Mouse (Mus musculus) intestine, embryonic 16.5 days (tissue): Measurements from ENCODE around the gene Ccnb2. TPM values are rescaled to one million over a fixed set of nuclear protein-coding genes. Genes with fewer than 3 reads are reported as not detected.

Experiments
- ATAC-seq: fragments of 200-750 bp; cut with Nextera tagmentation; 2 replicates; pipeline ENCODE4 v1.8.0; 2017; ENCODE audit warnings: moderate TSS enrichment, moderate library complexity
- H3K27ac ChIP-seq: fragments of 300-500 bp; sonication (generic); 2 replicates; pipeline ENCODE4 v1.5.1; 2014; ENCODE audit warnings: mild to moderate bottlenecking, low read length
- H3K27me3 ChIP-seq: fragments of 300-500 bp; sonication (generic); replicated peaks from 2 replicates; pipeline ENCODE4 v1.6.1; 2014; ENCODE audit warnings: low read length, control low read depth, mixed read lengths; ENCODE audit not compliant: control insufficient read depth, insufficient read depth
- H3K36me3 ChIP-seq: fragments of 300-500 bp; sonication (generic); 2 replicates; pipeline ENCODE4 v1.6.1; 2014; ENCODE audit warnings: low read length, control low read depth; ENCODE audit not compliant: control insufficient read depth, insufficient read depth
- H3K4me1 ChIP-seq: fragments of 300-500 bp; sonication (generic); 2 replicates; pipeline ENCODE4 v1.6.1; 2014; ENCODE audit warnings: low read length, control low read depth, mixed read lengths; ENCODE audit not compliant: control insufficient read depth, insufficient read depth
- H3K4me2 ChIP-seq: fragments of 300-500 bp; sonication (generic); 2 replicates; pipeline ENCODE4 v1.6.1; 2014; ENCODE audit warnings: low read depth, low read length, control low read depth
- H3K4me3 ChIP-seq: fragments of 300-500 bp; sonication (generic); 2 replicates; pipeline ENCODE4 v1.5.1; 2014; ENCODE audit warnings: mild to moderate bottlenecking, low read length
- H3K9ac ChIP-seq: fragments of 300-500 bp; sonication (generic); 2 replicates; pipeline ENCODE4 v1.6.1; 2014; ENCODE audit warnings: low read depth, low read length
- H3K9me3 ChIP-seq: fragments of 300-500 bp; sonication (generic); 2 replicates; pipeline ENCODE4 v1.6.1; 2016; ENCODE audit warnings: low read length, control low read depth; ENCODE audit not compliant: control insufficient read depth
- WGBS: fragments of 180-500 bp; shearing (Covaris S2); extraction: QIAGEN DNeasy Blood & Tissue Kit; methylation state at CpG from one replicate; pipeline ENCODE4 v1.1.7; 2014; 5-methylcytosine and 5-hydroxymethylcytosine counted together
- polyA plus RNA-seq: library from polyadenylated mRNA; unstranded; fragments of >200 nt; fragmentation: Nextera tagmentation; extraction: Ambion mirVana; gene quantifications from 2 replicates; pipeline ENCODE4 v1.2.1, GENCODE M21; 2015

The Ccnb2 gene
- polyA plus RNA-seq, 1 experiment from 2014 or later, result 168 TPM

GRCm38 (mm10) chr9:70409743-70410142 lies 11.6 kb downstream of the Ccnb2 start:
- 95% methylated on average over 8 of the region's 8 CpGs for WGBS
- no peak for ATAC-seq
- H3K36me3 ChIP-seq, result peaks cover 37% of the 10 kb centered on the region
- H3K4me1 ChIP-seq, result no peaks in the 10 kb centered on the region
- no peak overlapping the region for H3K9ac ChIP-seq
- H3K4me2 ChIP-seq, result no peak overlapping the region
- no peak overlapping the region for H3K27ac ChIP-seq
- H3K27me3 ChIP-seq, result no peaks in the 10 kb centered on the region
- no peaks in the 10 kb centered on the region for H3K9me3 ChIP-seq
- H3K4me3 ChIP-seq, result no peak overlapping the region

DNA sequence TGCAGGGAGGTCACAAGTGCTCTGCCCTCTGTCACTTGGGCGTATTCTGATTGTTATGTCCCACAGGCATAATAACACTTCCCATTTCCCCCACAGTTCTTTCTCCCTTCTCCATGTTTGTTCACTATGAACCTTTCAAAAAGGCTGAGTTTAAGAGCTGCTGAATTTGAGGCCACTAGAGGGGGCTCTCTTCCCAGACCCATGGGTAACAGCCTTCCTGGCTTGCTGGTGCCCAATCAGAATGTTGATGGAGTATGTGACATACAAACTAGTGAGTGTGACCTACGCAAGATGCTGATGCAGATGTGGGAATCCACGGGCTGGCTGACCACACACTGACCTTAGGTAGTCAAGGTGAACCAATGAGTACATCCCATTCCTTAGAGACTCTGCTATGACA lies 12.6 kb downstream of the Ccnb2 start:
- Histone ChIP-seq H3K27ac (no peak overlapping the region), H3K4me2 (no peak overlapping the region), H3K9ac (no peak overlapping the region), H3K4me3 (no peak overlapping the region), H3K4me1 (no peaks in the 10 kb centered on the region), H3K36me3 (peaks cover 33% of the 10 kb centered on the region), H3K9me3 (no peaks in the 10 kb centered on the region), H3K27me3 (no peaks in the 10 kb centered on the region)
- WGBS, result 87% methylated on average over 3 of the region's 3 CpGs
- no peak for ATAC-seq

GRCm38 (mm10) chr9:70406596-70406995 lies 14.8 kb downstream of the Ccnb2 start:
- WGBS, result 83% methylated on average over 3 of the region's 3 CpGs
- H3K9ac ChIP-seq, result no peak overlapping the region
- ATAC-seq, result no peak
- H3K4me1 ChIP-seq, result no peaks in the 10 kb centered on the region
- H3K36me3 ChIP-seq, result peaks cover 24% of the 10 kb centered on the region
- no peaks in the 10 kb centered on the region for H3K9me3 ChIP-seq
- no peak overlapping the region for H3K4me3 ChIP-seq
- H3K27me3 ChIP-seq, result no peaks in the 10 kb centered on the region
- H3K27ac ChIP-seq, result no peak overlapping the region
- H3K4me2 ChIP-seq, result no peak overlapping the region

DNA sequence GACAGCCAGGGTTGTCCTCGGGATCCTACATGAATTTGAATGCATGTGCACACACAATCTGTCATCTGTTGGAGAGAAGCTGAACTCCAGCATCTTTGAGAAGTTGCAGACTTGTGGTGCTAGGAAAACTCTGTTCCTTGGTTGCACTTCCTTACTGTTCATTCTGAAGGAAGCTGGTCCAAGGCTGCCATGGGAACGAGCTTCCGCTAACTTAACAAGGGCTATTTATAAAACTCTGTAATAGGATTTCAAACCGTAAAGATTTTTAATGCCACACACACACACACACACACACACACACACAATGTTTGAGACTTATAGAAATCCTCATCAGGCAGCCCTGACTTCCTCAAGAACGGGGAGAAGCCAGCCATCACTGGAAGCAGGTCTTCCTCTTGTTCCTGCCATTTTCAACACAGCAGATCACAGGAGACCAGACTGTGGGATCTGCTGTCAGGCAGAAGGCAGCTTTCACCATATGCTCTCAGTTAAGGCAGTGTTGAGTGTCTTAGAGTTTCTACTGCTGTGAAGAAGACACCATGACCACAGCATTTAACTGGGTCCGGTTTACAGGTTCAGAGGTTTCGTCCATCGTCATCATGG lies 19.3 kb downstream of the Ccnb2 start:
- Histone ChIP-seq H3K36me3 (0 out of 2 replicates have a peak, but pooled peaks cover 3% of the 10 kb centered on the region), H3K9me3 (no peaks in the 10 kb centered on the region), H3K27ac (no peak overlapping the region), H3K4me2 (no peak overlapping the region), H3K9ac (no peak overlapping the region), H3K4me3 (no peak overlapping the region), H3K27me3 (no peaks in the 10 kb centered on the region), H3K4me1 (no peaks in the 10 kb centered on the region)
- 88% methylated on average over 8 of the region's 8 CpGs for WGBS
- no peak for ATAC-seq

DNA sequence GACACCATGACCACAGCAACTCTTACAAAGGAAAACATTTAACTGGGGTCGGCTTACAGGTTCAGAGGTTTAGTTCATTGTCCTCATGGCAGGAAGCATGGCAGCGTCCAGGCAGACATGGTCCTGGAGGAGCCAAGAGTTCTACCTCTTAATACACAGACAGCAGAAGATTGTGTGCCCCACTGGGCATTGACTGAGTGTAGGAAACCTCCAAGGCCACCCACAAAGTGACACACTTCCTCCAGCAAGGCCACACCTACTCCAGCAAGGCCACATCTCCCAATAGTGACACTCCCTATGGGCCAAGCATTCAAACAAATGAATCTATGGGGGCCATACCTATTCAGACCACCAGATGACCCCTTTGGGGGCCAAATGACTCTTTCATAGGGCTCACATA lies 25.3 kb downstream of the Ccnb2 start:
- H3K27me3 ChIP-seq, result no peaks in the 10 kb centered on the region
- 84% methylated on average over 2 of the region's 2 CpGs for WGBS
- H3K4me2 ChIP-seq, result no peak overlapping the region
- H3K36me3 ChIP-seq, result 0 out of 2 replicates have a peak, but pooled peaks cover 3% of the 10 kb centered on the region
- H3K4me3 ChIP-seq, result no peak overlapping the region
- H3K27ac ChIP-seq, result no peak overlapping the region
- H3K4me1 ChIP-seq, result no peaks in the 10 kb centered on the region
- H3K9ac ChIP-seq, result no peak overlapping the region
- ATAC-seq, result no peak
- no peaks in the 10 kb centered on the region for H3K9me3 ChIP-seq

- Histone ChIP-seq H3K9ac (no peak overlapping the region), H3K9me3 (no peaks in the 10 kb centered on the region), H3K27me3 (no peaks in the 10 kb centered on the region), H3K27ac (no peak overlapping the region), H3K4me2 (no peak overlapping the region), H3K4me1 (no peaks in the 10 kb centered on the region), H3K36me3 (0 out of 2 replicates have a peak, but pooled peaks cover 3% of the 10 kb centered on the region), H3K4me3 (no peak overlapping the region)
- 87% methylated on average over 12 of the region's 12 CpGs for WGBS
- ATAC-seq, result no peak
Observed at GRCm38 (mm10) chr9:70395617-70396016, 25.7 kb downstream of the Ccnb2 start.

DNA sequence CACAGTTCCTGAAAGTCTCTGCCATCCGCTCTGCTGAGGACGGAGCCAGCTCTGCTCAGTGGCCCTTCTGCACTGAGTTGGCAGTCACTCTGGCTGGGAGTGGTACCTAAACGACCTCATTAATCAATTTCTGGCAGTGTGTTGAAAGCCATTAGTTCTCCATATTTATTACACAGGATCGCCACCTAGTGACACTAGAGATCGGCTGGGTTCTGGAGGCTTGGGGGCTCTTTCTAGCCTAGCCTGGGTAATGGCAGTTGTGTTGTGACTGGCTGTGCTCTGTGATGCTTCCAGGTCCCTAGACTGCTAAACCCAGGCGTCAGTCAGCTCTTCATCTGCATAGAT lies 28.8 kb downstream of the Ccnb2 start:
- WGBS, result 17% methylated on average over 6 of the region's 6 CpGs
- Histone ChIP-seq H3K36me3 (no peaks in the 10 kb centered on the region), H3K9me3 (no peaks in the 10 kb centered on the region), H3K4me3 (no peak overlapping the region), H3K27me3 (no peaks in the 10 kb centered on the region), H3K4me1 (no peaks in the 10 kb centered on the region), H3K4me2 (no peak overlapping the region), H3K9ac (no peak overlapping the region), H3K27ac (no peak overlapping the region)
- ATAC-seq, result 0 out of 2 replicates have a peak, but pooled peaks have one; percentile 42

DNA sequence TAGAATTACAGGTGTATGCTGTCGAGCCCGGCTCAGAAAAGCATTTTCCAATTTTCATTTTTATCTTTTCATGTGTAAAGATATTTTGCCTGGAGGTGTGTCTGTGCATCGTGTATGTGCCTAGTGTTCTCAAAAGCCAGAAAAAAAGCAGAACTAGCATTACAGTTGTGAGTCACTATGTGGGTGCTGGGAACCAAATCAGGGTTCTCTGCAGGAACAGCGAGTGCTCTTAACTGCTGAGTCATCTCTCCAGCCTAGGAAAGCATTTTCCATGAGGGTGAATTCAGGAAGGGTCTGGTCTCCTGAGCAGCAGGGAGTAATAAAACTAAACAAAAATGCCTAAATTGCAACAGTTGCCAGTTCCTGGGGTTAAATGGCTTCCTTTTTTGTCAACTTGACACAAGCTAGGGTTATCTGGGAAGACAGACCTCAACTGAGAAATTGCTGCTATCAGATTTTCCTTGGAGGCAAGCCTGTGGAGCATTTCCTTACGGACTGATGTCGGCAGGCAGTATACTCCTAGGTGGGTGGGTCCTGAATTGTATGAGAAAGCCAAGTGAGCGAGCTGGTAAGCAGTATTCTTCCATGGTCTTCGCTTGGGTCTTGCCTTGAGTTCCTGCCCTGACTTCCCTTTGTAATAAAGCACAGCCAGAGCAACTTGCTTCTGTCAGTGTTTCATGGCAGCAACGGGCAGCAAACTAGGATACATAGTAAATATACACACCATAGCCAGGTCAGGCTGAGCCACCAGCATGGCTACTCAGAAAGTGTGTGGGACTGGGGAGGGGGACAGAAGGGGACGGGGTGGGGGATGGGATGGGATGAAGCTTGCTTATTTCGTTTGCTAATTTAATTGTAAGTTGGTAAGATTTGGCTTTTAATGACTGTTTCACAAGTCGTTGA lies 29.4 kb downstream of the Ccnb2 start:
- Histone ChIP-seq H3K4me1 (no peaks in the 10 kb centered on the region), H3K36me3 (no peaks in the 10 kb centered on the region), H3K9ac (no peak overlapping the region), H3K27ac (no peak overlapping the region), H3K4me3 (no peak overlapping the region), H3K9me3 (no peaks in the 10 kb centered on the region), H3K27me3 (no peaks in the 10 kb centered on the region), H3K4me2 (no peak overlapping the region)
- ATAC-seq, result no peak
- WGBS, result 72% methylated on average over 12 of the region's 12 CpGs

GRCm38 (mm10) chr9:70391042-70391441 lies 30.3 kb downstream of the Ccnb2 start:
- H3K9ac ChIP-seq, result no peak overlapping the region
- no peaks in the 10 kb centered on the region for H3K9me3 ChIP-seq
- no peaks in the 10 kb centered on the region for H3K36me3 ChIP-seq
- ATAC-seq, result no peak
- WGBS, result 89% methylated on average over 5 of the region's 5 CpGs
- no peak overlapping the region for H3K4me3 ChIP-seq
- H3K4me1 ChIP-seq, result no peaks in the 10 kb centered on the region
- no peaks in the 10 kb centered on the region for H3K27me3 ChIP-seq
- no peak overlapping the region for H3K4me2 ChIP-seq
- no peak overlapping the region for H3K27ac ChIP-seq
